Mouse (Mus musculus): ENCODE results near the gene Zfp449. TPM values are rescaled to one million over a fixed set of nuclear protein-coding genes. Genes with fewer than 3 reads are reported as not detected.
A peak's percentile ranks its signal among the peaks of the same experiment; 100 is the strongest.

Zfp449 gene
- 0.04 and 0.06 TPM in 2 replicates for polyA plus RNA-seq (2012; rRNA removed)

GRCm38 (mm10) chrX:56346176-56346931 lies at the start of gene Zfp449:
TSS of gene Zfp449 (plus strand) at chrX:56346400.
- Histone ChIP-seq H3K4me1 (ENCODE audit: control insufficient read depth, insufficient read depth, insufficient read length, low read length) (no peaks in the 10 kb centered on the region), H3K27ac (ENCODE audit: insufficient read depth, low read depth, low read length) (no peak within 1 kb of the TSS)
- 12% methylated on average over 39 of the region's 39 CpGs for WGBS

GRCm38 (mm10) chrX:56307597-56307996 lies 38.6 kb upstream of the Zfp449 start:
- TF ChIP-seq CTCF (IDR thresholded peaks at IDR 0.05; ENCODE audit: extremely low read depth, insufficient read length, insufficient replicate concordance, low read depth, low read length) (no peak), POLR2A (IDR thresholded peaks at IDR 0.05; ENCODE audit: low read depth, low read length) (no peak)
- 74% methylated on average over 5 of the region's 5 CpGs for WGBS
- no peak overlapping the region for H3K4me3 ChIP-seq (ENCODE audit: low read depth, low read length)
- no peaks in the 10 kb centered on the region for H3K27me3 ChIP-seq (ENCODE audit: control insufficient read depth, insufficient read depth, low read length)
- H3K36me3 ChIP-seq (ENCODE audit: control insufficient read depth, insufficient read depth, low read length): no peaks in the 10 kb centered on the region
- H3K27ac ChIP-seq (ENCODE audit: insufficient read depth, low read depth, low read length): no peak overlapping the region
- H3K4me1 ChIP-seq (ENCODE audit: control insufficient read depth, insufficient read depth, insufficient read length, low read length): no peaks in the 10 kb centered on the region

More at GRCm38 (mm10) chrX:56346176-56346931, at the start of gene Zfp449:
- TF ChIP-seq POLR2A (IDR thresholded peaks at IDR 0.05; ENCODE audit: low read depth, low read length): no peak; the same call in 1 of the 2 replicates
- TF ChIP-seq CTCF (IDR thresholded peaks at IDR 0.05; ENCODE audit: extremely low read depth, insufficient read length, insufficient replicate concordance, low read depth, low read length): no peak
- no peaks in the 10 kb centered on the region for H3K36me3 ChIP-seq (ENCODE audit: control insufficient read depth, insufficient read depth, low read length)
- no peaks in the 10 kb centered on the region for H3K27me3 ChIP-seq (ENCODE audit: control insufficient read depth, insufficient read depth, low read length)
- peak within 1 kb of the TSS; percentile 66 for H3K4me3 ChIP-seq (ENCODE audit: low read depth, low read length)

DNA sequence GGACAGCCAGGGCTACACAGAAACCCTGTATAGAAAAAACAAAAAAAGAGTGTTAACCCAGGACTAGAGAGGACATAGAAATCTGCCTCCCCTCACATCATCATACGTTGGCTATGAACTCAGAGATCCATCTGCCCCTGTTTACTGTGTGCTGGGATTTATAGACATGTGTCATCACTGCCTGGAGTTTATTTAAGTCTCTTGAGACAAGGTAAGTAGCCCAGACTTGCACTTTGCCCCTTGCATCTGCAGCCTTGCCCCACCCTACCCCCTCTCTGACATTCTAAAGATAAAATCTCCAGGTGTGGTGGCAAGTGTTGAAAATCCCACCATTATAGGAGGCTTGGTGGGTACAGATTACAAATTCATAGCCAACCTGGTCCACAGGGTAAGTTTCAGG lies 33.4 kb upstream of the Zfp449 start:
- Histone ChIP-seq H3K27me3 (ENCODE audit: control insufficient read depth, insufficient read depth, low read length) (no peaks in the 10 kb centered on the region), H3K27ac (ENCODE audit: insufficient read depth, low read depth, low read length) (no peak overlapping the region), H3K36me3 (ENCODE audit: control insufficient read depth, insufficient read depth, low read length) (no peaks in the 10 kb centered on the region), H3K4me3 (ENCODE audit: low read depth, low read length) (no peak overlapping the region), H3K4me1 (ENCODE audit: control insufficient read depth, insufficient read depth, insufficient read length, low read length) (no peaks in the 10 kb centered on the region)
- TF ChIP-seq POLR2A (IDR thresholded peaks at IDR 0.05; ENCODE audit: low read depth, low read length) (no peak), CTCF (IDR thresholded peaks at IDR 0.05; ENCODE audit: extremely low read depth, insufficient read length, insufficient replicate concordance, low read depth, low read length) (no peak)
- 26% methylated on average over 1 of the region's 1 CpGs for WGBS

DNA sequence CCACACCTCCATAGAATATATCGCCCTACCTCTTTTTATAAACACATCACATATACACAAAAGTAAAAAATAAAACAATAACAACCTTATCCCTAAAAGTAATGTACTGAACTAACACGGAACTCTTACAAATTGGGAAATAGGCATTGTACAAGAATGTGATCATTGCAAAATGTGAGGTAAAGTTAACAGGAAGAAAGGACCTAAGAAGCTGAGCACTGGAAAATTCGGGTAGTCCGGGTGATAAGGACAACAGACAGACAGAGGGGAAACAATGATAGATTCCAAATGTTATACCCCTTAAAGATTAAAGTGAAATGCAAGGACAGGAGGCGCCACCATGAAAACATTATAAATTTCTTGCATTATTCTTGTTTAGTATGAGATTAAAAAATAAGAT lies 24.1 kb upstream of the Zfp449 start:
- Histone ChIP-seq H3K4me1 (ENCODE audit: control insufficient read depth, insufficient read depth, insufficient read length, low read length) (no peaks in the 10 kb centered on the region), H3K27me3 (ENCODE audit: control insufficient read depth, insufficient read depth, low read length) (no peaks in the 10 kb centered on the region), H3K36me3 (ENCODE audit: control insufficient read depth, insufficient read depth, low read length) (no peaks in the 10 kb centered on the region), H3K27ac (ENCODE audit: insufficient read depth, low read depth, low read length) (no peak overlapping the region), H3K4me3 (ENCODE audit: low read depth, low read length) (no peak overlapping the region)
- WGBS: 73% methylated on average over 5 of the region's 5 CpGs
- TF ChIP-seq CTCF (IDR thresholded peaks at IDR 0.05; ENCODE audit: extremely low read depth, insufficient read length, insufficient replicate concordance, low read depth, low read length): no peak
- no peak for TF ChIP-seq POLR2A (IDR thresholded peaks at IDR 0.05; ENCODE audit: low read depth, low read length)

- Histone ChIP-seq H3K36me3 (ENCODE audit: control insufficient read depth, insufficient read depth, low read length) (no peaks in the 10 kb centered on the region), H3K4me3 (ENCODE audit: low read depth, low read length) (no peak overlapping the region), H3K4me1 (ENCODE audit: control insufficient read depth, insufficient read depth, insufficient read length, low read length) (no peaks in the 10 kb centered on the region), H3K27me3 (ENCODE audit: control insufficient read depth, insufficient read depth, low read length) (no peaks in the 10 kb centered on the region), H3K27ac (ENCODE audit: insufficient read depth, low read depth, low read length) (no peak overlapping the region)
- WGBS: 60% methylated on average over 2 of the region's 2 CpGs
- TF ChIP-seq POLR2A (IDR thresholded peaks at IDR 0.05; ENCODE audit: low read depth, low read length): no peak
- TF ChIP-seq CTCF (IDR thresholded peaks at IDR 0.05; ENCODE audit: extremely low read depth, insufficient read length, insufficient replicate concordance, low read depth, low read length): no peak
Observed at GRCm38 (mm10) chrX:56322731-56323130, 23.5 kb upstream of the Zfp449 start.

- Histone ChIP-seq H3K4me1 (ENCODE audit: control insufficient read depth, insufficient read depth, insufficient read length, low read length) (no peaks in the 10 kb centered on the region), H3K27ac (ENCODE audit: insufficient read depth, low read depth, low read length) (no peak overlapping the region), H3K4me3 (ENCODE audit: low read depth, low read length) (no peak overlapping the region), H3K27me3 (ENCODE audit: control insufficient read depth, insufficient read depth, low read length) (no peaks in the 10 kb centered on the region), H3K36me3 (ENCODE audit: control insufficient read depth, insufficient read depth, low read length) (no peaks in the 10 kb centered on the region)
- 62% methylated on average over 3 of the region's 3 CpGs for WGBS
- TF ChIP-seq CTCF (IDR thresholded peaks at IDR 0.05; ENCODE audit: extremely low read depth, insufficient read length, insufficient replicate concordance, low read depth, low read length): no peak
- TF ChIP-seq POLR2A (IDR thresholded peaks at IDR 0.05; ENCODE audit: low read depth, low read length): no peak
Observed at GRCm38 (mm10) chrX:56332046-56332445, 14.2 kb upstream of the Zfp449 start.

DNA sequence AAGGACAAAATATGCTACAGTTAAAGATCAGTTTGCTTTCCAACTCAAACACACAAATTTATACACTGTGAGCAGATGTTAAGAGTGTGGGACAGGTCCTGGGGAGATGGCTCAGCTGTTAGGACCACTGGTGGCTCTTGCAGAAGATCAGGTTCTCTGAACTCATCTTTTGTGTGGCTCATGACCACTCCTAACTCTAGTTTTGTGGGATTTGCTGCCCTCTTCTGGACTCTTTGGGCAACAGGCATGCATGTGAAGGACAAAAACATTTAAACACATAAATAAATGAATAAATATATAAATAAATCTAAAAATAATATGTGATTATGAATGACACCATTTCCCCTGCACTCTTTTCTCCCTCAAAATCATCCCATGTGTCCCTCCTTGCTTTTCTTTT lies 5.9 kb upstream of the Zfp449 start:
- no peaks in the 10 kb centered on the region for H3K27me3 ChIP-seq (ENCODE audit: control insufficient read depth, insufficient read depth, low read length)
- no peak overlapping the region for H3K4me3 ChIP-seq (ENCODE audit: low read depth, low read length)
- no peaks in the 10 kb centered on the region for H3K4me1 ChIP-seq (ENCODE audit: control insufficient read depth, insufficient read depth, insufficient read length, low read length)
- H3K36me3 ChIP-seq (ENCODE audit: control insufficient read depth, insufficient read depth, low read length): no peaks in the 10 kb centered on the region
- no peak overlapping the region for H3K27ac ChIP-seq (ENCODE audit: insufficient read depth, low read depth, low read length)
- no peak for TF ChIP-seq POLR2A (IDR thresholded peaks at IDR 0.05; ENCODE audit: low read depth, low read length)
- TF ChIP-seq CTCF (IDR thresholded peaks at IDR 0.05; ENCODE audit: extremely low read depth, insufficient read length, insufficient replicate concordance, low read depth, low read length): no peak

All from small intestine, adult 2 months (tissue).